Mouse (Mus musculus) neural tube, embryonic 14.5 days (tissue): ENCODE data around the gene Tnnc1. TPM values are rescaled to one million over a fixed set of nuclear protein-coding genes. Genes with fewer than 3 reads are reported as not detected.

ENCODE experiments used
- ATAC-seq: fragments of 200-750 bp; cut with Nextera tagmentation; 2 replicates; pipeline ENCODE4 v1.8.0; 2017; ENCODE audit warnings: low read depth, mild to moderate bottlenecking, moderate TSS enrichment, moderate library complexity
- H3K27ac ChIP-seq: fragments of 300-500 bp; sonication (generic); 2 replicates; pipeline ENCODE4 v1.5.1; 2014; ENCODE audit warnings: low read depth, mild to moderate bottlenecking, control low read depth, low read length, moderate library complexity, mixed read lengths
- H3K27me3 ChIP-seq: fragments of 300-500 bp; sonication (generic); 2 replicates; pipeline ENCODE4 v1.6.1; 2014; ENCODE audit warnings: low read length; ENCODE audit not compliant: control insufficient read depth, insufficient read depth
- H3K36me3 ChIP-seq: fragments of 300-500 bp; sonication (generic); 2 replicates; pipeline ENCODE4 v1.6.1; 2014; ENCODE audit warnings: low read length, mixed read lengths; ENCODE audit not compliant: control insufficient read depth, insufficient read depth
- H3K4me1 ChIP-seq: fragments of 300-500 bp; sonication (generic); 2 replicates; pipeline ENCODE4 v1.6.1; 2014; ENCODE audit warnings: low read length; ENCODE audit not compliant: control insufficient read depth, insufficient read depth
- H3K4me2 ChIP-seq: fragments of 300-500 bp; sonication (generic); 2 replicates; pipeline ENCODE4 v1.6.1; 2014; ENCODE audit warnings: mild to moderate bottlenecking, low read depth, low read length, control low read depth
- H3K4me3 ChIP-seq: fragments of 300-500 bp; sonication (generic); 2 replicates; pipeline ENCODE4 v1.5.1; 2014; ENCODE audit warnings: low read depth, low read length, control low read depth, mixed read lengths
- H3K9ac ChIP-seq: fragments of 300-500 bp; sonication (generic); replicated peaks from 2 replicates; pipeline ENCODE4 v1.6.1; 2014; ENCODE audit warnings: low read depth, mild to moderate bottlenecking, control low read depth, low read length, mixed read lengths
- H3K9me3 ChIP-seq: fragments of 300-500 bp; sonication (generic); 2 replicates; pipeline ENCODE4 v1.6.1; 2016; ENCODE audit warnings: low read length; ENCODE audit not compliant: control insufficient read depth
- WGBS: fragments of 180-500 bp; shearing (Covaris S2); extraction: QIAGEN DNeasy Blood & Tissue Kit; methylation state at CpG from one replicate; pipeline ENCODE4 v1.1.7; 2014; 5-methylcytosine and 5-hydroxymethylcytosine counted together
- polyA plus RNA-seq: library from polyadenylated mRNA; unstranded; fragments of >200 nt; fragmentation: Nextera tagmentation; extraction: Ambion mirVana; gene quantifications from 2 replicates; pipeline ENCODE4 v1.2.1, GENCODE M21; 2014

The Tnnc1 gene
- polyA plus RNA-seq, 1 experiment from 2014 or later: 5.5 TPM

- ATAC-seq: no peak
- Histone ChIP-seq H3K9ac (no peak overlapping the region), H3K4me3 (no peak overlapping the region), H3K36me3 (no peaks in the 10 kb centered on the region), H3K27ac (no peak overlapping the region), H3K4me1 (no peaks in the 10 kb centered on the region; the same call in 1 of the 2 replicates), H3K9me3 (no peaks in the 10 kb centered on the region), H3K27me3 (no peaks in the 10 kb centered on the region), H3K4me2 (no peak overlapping the region)
- 71% methylated on average over 8 of the region's 8 CpGs for WGBS
Observed at GRCm38 (mm10) chr14:31213868-31214267, 5.8 kb downstream of the Tnnc1 start.

DNA sequence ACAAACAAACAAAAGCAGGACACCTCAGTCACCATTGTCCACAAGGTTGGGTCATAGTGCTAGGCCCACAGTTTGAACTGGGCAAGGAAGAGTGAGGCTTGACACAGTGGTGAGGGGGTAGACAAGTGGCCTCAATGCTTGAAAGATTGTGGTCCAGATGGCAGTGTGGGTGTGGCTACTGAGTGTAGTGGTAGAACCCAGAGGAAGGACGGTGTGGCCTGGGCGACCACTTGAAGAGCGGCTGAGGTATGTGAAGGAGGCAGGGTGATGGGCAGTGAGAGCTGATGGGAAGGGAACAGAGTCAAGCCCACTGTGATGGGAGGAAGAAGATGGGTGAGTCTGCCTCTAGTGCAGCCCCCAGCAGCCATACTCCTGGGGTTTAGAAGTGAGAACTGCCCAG, 6.6 kb downstream of the Tnnc1 start:
- no peaks in the 10 kb centered on the region for H3K9me3 ChIP-seq
- no peaks in the 10 kb centered on the region; the same call in 1 of the 2 replicates for H3K4me1 ChIP-seq
- H3K27me3 ChIP-seq: no peaks in the 10 kb centered on the region
- H3K36me3 ChIP-seq: no peaks in the 10 kb centered on the region
- no peak for ATAC-seq
- WGBS: 94% methylated on average over 3 of the region's 3 CpGs
- H3K27ac ChIP-seq: no peak overlapping the region
- no peak overlapping the region for H3K4me2 ChIP-seq
- H3K4me3 ChIP-seq: no peak overlapping the region
- no peak overlapping the region for H3K9ac ChIP-seq

DNA sequence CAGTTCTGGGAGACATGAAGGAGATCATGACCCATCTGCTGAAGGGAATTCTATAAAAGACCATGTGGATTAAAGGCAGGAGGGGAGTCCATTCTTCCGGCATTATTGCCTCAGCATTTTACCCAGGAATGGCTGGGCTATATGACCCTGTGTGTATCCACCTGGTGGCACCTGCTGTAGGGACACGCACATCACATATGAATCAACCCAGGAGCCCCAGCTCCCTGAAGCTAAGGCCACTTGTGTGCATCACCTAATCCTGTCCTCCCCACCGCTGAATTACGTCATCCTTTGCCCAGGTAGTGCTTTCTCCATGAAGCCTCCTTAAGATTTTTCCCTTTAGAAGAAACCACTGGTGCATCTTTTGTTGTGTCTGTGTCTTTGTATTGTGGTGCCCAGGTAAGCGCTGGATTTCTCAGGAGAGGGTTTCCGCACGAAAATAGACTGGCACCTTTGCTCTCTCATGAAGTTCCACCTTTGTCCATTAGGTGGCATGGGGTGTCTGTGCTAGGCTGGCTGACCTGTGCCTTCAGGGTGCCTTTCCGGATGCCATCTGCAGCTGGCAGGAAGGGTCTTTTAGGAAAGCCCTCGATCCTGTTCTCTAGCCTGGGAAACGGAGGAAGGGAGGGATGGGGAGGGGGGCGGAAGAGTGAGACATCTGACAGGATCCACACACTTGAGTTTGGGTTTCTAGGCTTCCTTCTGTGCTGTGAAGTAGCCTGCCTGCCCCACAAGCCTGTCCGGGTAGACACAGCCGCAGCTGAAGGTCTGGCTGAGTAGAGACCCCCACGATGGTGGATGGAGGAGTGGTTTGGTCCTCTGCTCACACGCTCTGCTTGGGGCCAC, 7.3 kb downstream of the Tnnc1 start:
- H3K27ac ChIP-seq: no peak overlapping the region
- H3K9me3 ChIP-seq: no peaks in the 10 kb centered on the region
- no peaks in the 10 kb centered on the region for H3K36me3 ChIP-seq
- 33% methylated on average over 15 of the region's 15 CpGs for WGBS
- no peak overlapping the region for H3K4me3 ChIP-seq
- no peaks in the 10 kb centered on the region; the same call in 1 of the 2 replicates for H3K4me1 ChIP-seq
- no peak overlapping the region for H3K4me2 ChIP-seq
- peak; percentile 75 for ATAC-seq
- no peaks in the 10 kb centered on the region for H3K27me3 ChIP-seq
- H3K9ac ChIP-seq: no peak overlapping the region

DNA sequence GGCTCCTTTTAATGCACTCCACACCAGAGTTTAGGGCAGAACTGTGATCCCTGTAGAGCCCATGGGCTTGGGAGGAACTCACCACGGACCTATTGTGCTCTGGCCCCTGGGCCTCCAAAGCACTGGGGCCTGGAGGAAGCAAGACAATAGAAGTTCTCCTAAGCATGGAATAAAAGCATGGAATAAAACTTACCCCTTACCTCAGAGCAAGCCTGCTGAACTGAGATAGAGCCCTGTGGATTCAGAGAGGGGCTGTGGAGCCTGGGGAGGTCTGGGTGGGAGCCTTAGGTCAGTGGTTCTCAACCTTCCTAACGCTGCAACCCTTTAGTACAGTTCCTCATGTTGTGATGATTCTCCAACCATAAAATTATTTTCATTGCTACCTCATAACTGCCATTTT, 8.7 kb downstream of the Tnnc1 start, which contains the start of gene Nisch:
Gene Nisch, minus strand, starts transcription at position 101 of the 400 bp plus-strand sequence.
- ATAC-seq: no peak
- no peaks in the 10 kb centered on the region; the same call in 1 of the 2 replicates for H3K4me1 ChIP-seq
- H3K9me3 ChIP-seq: no peaks in the 10 kb centered on the region
- WGBS: 52% methylated on average over 2 of the region's 2 CpGs
- peak within 1 kb of the TSS; percentile 14; the same call in 1 of the 2 replicates for H3K4me2 ChIP-seq
- peak within 1 kb of the TSS; percentile 16; the same call in 1 of the 2 replicates for H3K9ac ChIP-seq
- H3K4me3 ChIP-seq: no peak within 1 kb of the TSS
- H3K36me3 ChIP-seq: no peaks in the 10 kb centered on the region
- no peaks in the 10 kb centered on the region for H3K27me3 ChIP-seq
- H3K27ac ChIP-seq: no peak within 1 kb of the TSS

DNA sequence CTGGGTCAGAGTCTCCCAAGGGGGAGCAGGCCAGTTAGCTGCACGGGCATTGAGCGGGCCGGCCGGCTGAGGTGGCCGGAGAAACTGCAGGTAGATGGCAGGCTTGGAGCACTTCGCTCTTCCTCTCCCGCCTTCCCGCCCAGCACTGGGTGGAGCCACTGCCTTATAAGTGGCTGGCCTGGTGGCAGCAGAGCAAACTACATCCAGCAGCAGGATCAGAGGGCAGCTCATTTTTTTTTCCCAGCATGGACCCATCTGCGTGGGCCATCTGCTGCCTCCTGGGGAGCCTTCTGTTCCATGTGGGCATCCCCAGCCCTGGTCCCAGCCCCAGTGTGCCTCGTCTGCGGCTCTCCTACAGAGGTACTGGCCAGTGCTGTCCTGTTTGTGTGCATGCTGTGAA, 9.6 kb downstream of the Tnnc1 start, which contains the start of gene Sema3g:
Gene Sema3g, plus strand, starts transcription at position 195 of the 400 bp plus-strand sequence.
- no peaks in the 10 kb centered on the region; the same call in 1 of the 2 replicates for H3K4me1 ChIP-seq
- no peaks in the 10 kb centered on the region for H3K36me3 ChIP-seq
- H3K9ac ChIP-seq: peak within 1 kb of the TSS; percentile 16; the same call in 1 of the 2 replicates
- no peak within 1 kb of the TSS for H3K27ac ChIP-seq
- H3K9me3 ChIP-seq: no peaks in the 10 kb centered on the region
- WGBS: 9% methylated on average over 11 of the region's 11 CpGs
- H3K27me3 ChIP-seq: no peaks in the 10 kb centered on the region
- H3K4me3 ChIP-seq: no peak within 1 kb of the TSS
- ATAC-seq: peak; percentile 55; the same call in 1 of the 2 replicates
- H3K4me2 ChIP-seq: peak within 1 kb of the TSS; percentile 14; the same call in 1 of the 2 replicates

- Histone ChIP-seq H3K4me1 (no peaks in the 10 kb centered on the region), H3K36me3 (no peaks in the 10 kb centered on the region), H3K9ac (no peak overlapping the region), H3K27ac (no peak overlapping the region), H3K27me3 (no peaks in the 10 kb centered on the region), H3K4me3 (no peak overlapping the region), H3K4me2 (no peak overlapping the region), H3K9me3 (no peaks in the 10 kb centered on the region)
- WGBS: 57% methylated on average over 4 of the region's 4 CpGs
- peak; percentile 61; the same call in 1 of the 2 replicates for ATAC-seq
Observed at GRCm38 (mm10) chr14:31226978-31227377, 18.9 kb downstream of the Tnnc1 start.

DNA sequence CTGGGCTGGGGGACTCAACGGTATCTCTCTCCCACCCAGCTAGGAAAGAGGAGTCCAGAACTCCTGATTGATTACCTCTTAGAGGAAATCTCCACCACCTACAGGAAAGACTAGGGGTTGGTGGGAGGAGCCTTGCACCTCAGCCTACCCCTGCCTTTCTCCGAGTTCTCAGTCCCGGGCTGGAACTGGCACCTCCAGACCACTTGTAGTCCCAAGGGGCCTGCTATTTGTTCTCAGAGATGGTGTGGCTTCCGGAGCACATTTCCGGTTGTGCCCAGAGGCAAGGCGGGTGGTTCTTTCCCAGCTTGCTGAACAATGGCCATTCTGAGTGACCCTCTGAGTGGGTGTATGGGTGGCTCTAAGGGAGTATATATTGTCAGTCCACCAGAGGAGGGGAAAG, 20.1 kb downstream of the Tnnc1 start:
- WGBS: 77% methylated on average over 6 of the region's 6 CpGs
- H3K4me3 ChIP-seq: no peak overlapping the region
- H3K9me3 ChIP-seq: no peaks in the 10 kb centered on the region
- H3K9ac ChIP-seq: no peak overlapping the region
- no peaks in the 10 kb centered on the region for H3K36me3 ChIP-seq
- no peaks in the 10 kb centered on the region for H3K27me3 ChIP-seq
- no peak overlapping the region for H3K27ac ChIP-seq
- no peaks in the 10 kb centered on the region for H3K4me1 ChIP-seq
- no peak overlapping the region for H3K4me2 ChIP-seq
- no peak for ATAC-seq

GRCm38 (mm10) chr14:31230442-31230841, 22.3 kb downstream of the Tnnc1 start:
- 0 out of 2 replicates have a peak, but pooled peaks cover 3% of the 10 kb centered on the region for H3K4me1 ChIP-seq
- H3K27ac ChIP-seq: no peak overlapping the region
- no peak overlapping the region for H3K9ac ChIP-seq
- no peaks in the 10 kb centered on the region for H3K9me3 ChIP-seq
- no peaks in the 10 kb centered on the region for H3K36me3 ChIP-seq
- no peaks in the 10 kb centered on the region for H3K27me3 ChIP-seq
- 65% methylated on average over 8 of the region's 8 CpGs for WGBS
- ATAC-seq: no peak
- no peak overlapping the region for H3K4me3 ChIP-seq
- no peak overlapping the region for H3K4me2 ChIP-seq

GRCm38 (mm10) chr14:31232404-31233069, 24.4 kb downstream of the Tnnc1 start:
- Histone ChIP-seq H3K4me1 (0 out of 2 replicates have a peak, but pooled peaks cover 3% of the 10 kb centered on the region), H3K4me2 (no peak overlapping the region), H3K9ac (no peak overlapping the region), H3K4me3 (no peak overlapping the region), H3K27me3 (no peaks in the 10 kb centered on the region), H3K27ac (no peak overlapping the region), H3K9me3 (no peaks in the 10 kb centered on the region), H3K36me3 (no peaks in the 10 kb centered on the region)
- WGBS: 88% methylated on average over 13 of the region's 13 CpGs
- ATAC-seq: no peak
